Mouse (Mus musculus): Measurements from ENCODE around the gene Rsad2. TPM values are rescaled to one million over a fixed set of nuclear protein-coding genes. Genes with fewer than 3 reads are reported as not detected.

The Rsad2 gene
- polyA plus RNA-seq, 1 experiment from 2014 or later = 0.15 TPM

GRCm38 (mm10) chr12:26471376-26471775, 15.1 kb upstream of the Rsad2 start:
- no peak overlapping the region for H3K4me3 ChIP-seq (replicated peaks)
- WGBS = 72% methylated on average over 3 of the region's 3 CpGs
- no peak for ATAC-seq

GRCm38 (mm10) chr12:26470042-26470409, 13.8 kb upstream of the Rsad2 start:
- peak overlapping the region; percentile 98 for H3K4me2 ChIP-seq (replicated peaks)
- 29% methylated on average over 6 of the region's 6 CpGs for WGBS
- H3K27me3 ChIP-seq = 0 out of 2 replicates have a peak, but pooled peaks cover 5% of the 10 kb centered on the region
- no peaks in the 10 kb centered on the region for H3K9me3 ChIP-seq
- peak overlapping the region; percentile 69 for H3K4me3 ChIP-seq (replicated peaks)
- peak overlapping the region; percentile 92 for H3K27ac ChIP-seq
- H3K36me3 ChIP-seq = no peaks in the 10 kb centered on the region
- ATAC-seq = peak; percentile 10; the same call in 1 of the 2 replicates
- H3K9ac ChIP-seq (replicated peaks) = peak overlapping the region; percentile 93
- peaks cover 23% of the 10 kb centered on the region for H3K4me1 ChIP-seq (replicated peaks)

More at GRCm38 (mm10) chr12:26471376-26471775, 15.1 kb upstream of the Rsad2 start:
- H3K27me3 ChIP-seq = 0 out of 2 replicates have a peak, but pooled peaks cover 5% of the 10 kb centered on the region
- no peaks in the 10 kb centered on the region for H3K9me3 ChIP-seq
- no peak overlapping the region for H3K4me2 ChIP-seq (replicated peaks)
- H3K36me3 ChIP-seq = no peaks in the 10 kb centered on the region
- H3K9ac ChIP-seq (replicated peaks) = no peak overlapping the region
- peaks cover 23% of the 10 kb centered on the region for H3K4me1 ChIP-seq (replicated peaks)
- H3K27ac ChIP-seq = no peak overlapping the region

GRCm38 (mm10) chr12:26469098-26470041, 13.1 kb upstream of the Rsad2 start, which contains the start of gene Cmpk2:
TSS of gene Cmpk2 (plus strand) at chr12:26469204.
- under 1% methylated on average over 69 of the region's 69 CpGs for WGBS
- H3K27ac ChIP-seq = peak within 1 kb of the TSS; percentile 92
- peak within 1 kb of the TSS; percentile 93 for H3K9ac ChIP-seq (replicated peaks)
- peak within 1 kb of the TSS; percentile 98 for H3K4me2 ChIP-seq (replicated peaks)
- H3K27me3 ChIP-seq = 0 out of 2 replicates have a peak, but pooled peaks cover 5% of the 10 kb centered on the region
- H3K9me3 ChIP-seq = no peaks in the 10 kb centered on the region
- H3K4me1 ChIP-seq (replicated peaks) = peaks cover 23% of the 10 kb centered on the region
- H3K4me3 ChIP-seq (replicated peaks) = peak within 1 kb of the TSS; percentile 69
- ATAC-seq = peak; percentile 89
- H3K36me3 ChIP-seq = no peaks in the 10 kb centered on the region

- H3K4me1 ChIP-seq (replicated peaks) = peaks cover 15% of the 10 kb centered on the region
- H3K4me2 ChIP-seq (replicated peaks) = no peak overlapping the region
Measured at GRCm38 (mm10) chr12:26465600-26465999, 9.3 kb upstream of the Rsad2 start.

GRCm38 (mm10) chr12:26460091-26460490, 3.8 kb upstream of the Rsad2 start:
- Histone ChIP-seq H3K4me1 (replicated peaks) (peaks cover 7% of the 10 kb centered on the region), H3K27me3 (no peaks in the 10 kb centered on the region), H3K36me3 (no peaks in the 10 kb centered on the region), H3K4me2 (replicated peaks) (no peak overlapping the region), H3K9ac (replicated peaks) (no peak overlapping the region), H3K27ac (no peak overlapping the region), H3K4me3 (replicated peaks) (no peak overlapping the region), H3K9me3 (no peaks in the 10 kb centered on the region)
- ATAC-seq = no peak
- 80% methylated on average over 2 of the region's 2 CpGs for WGBS

More at GRCm38 (mm10) chr12:26465600-26465999, 9.3 kb upstream of the Rsad2 start:
- H3K27me3 ChIP-seq = no peaks in the 10 kb centered on the region
- no peaks in the 10 kb centered on the region for H3K36me3 ChIP-seq
- ATAC-seq = no peak
- no peak overlapping the region for H3K4me3 ChIP-seq (replicated peaks)
- H3K27ac ChIP-seq = no peak overlapping the region
- 73% methylated on average over 5 of the region's 5 CpGs for WGBS
- no peak overlapping the region for H3K9ac ChIP-seq (replicated peaks)
- H3K9me3 ChIP-seq = no peaks in the 10 kb centered on the region

GRCm38 (mm10) chr12:26454682-26455081, 1.6 kb downstream of the Rsad2 start:
- Histone ChIP-seq H3K36me3 (no peaks in the 10 kb centered on the region), H3K9me3 (no peaks in the 10 kb centered on the region), H3K9ac (replicated peaks) (no peak overlapping the region), H3K27me3 (no peaks in the 10 kb centered on the region), H3K4me3 (replicated peaks) (no peak overlapping the region), H3K4me2 (replicated peaks) (no peak overlapping the region), H3K27ac (no peak overlapping the region), H3K4me1 (replicated peaks) (peaks cover 7% of the 10 kb centered on the region)
- 65% methylated on average over 5 of the region's 5 CpGs for WGBS
- no peak for ATAC-seq

GRCm38 (mm10) chr12:26452951-26453350, 3.3 kb downstream of the Rsad2 start:
- H3K9ac ChIP-seq (replicated peaks) = no peak overlapping the region
- no peak overlapping the region for H3K4me2 ChIP-seq (replicated peaks)
- H3K27ac ChIP-seq = no peak overlapping the region
- ATAC-seq = no peak
- H3K36me3 ChIP-seq = no peaks in the 10 kb centered on the region
- no peaks in the 10 kb centered on the region for H3K27me3 ChIP-seq
- peaks cover 7% of the 10 kb centered on the region for H3K4me1 ChIP-seq (replicated peaks)
- no peak overlapping the region for H3K4me3 ChIP-seq (replicated peaks)
- WGBS = 82% methylated on average over 4 of the region's 4 CpGs
- no peaks in the 10 kb centered on the region for H3K9me3 ChIP-seq

GRCm38 (mm10) chr12:26451150-26451549, 5.1 kb downstream of the Rsad2 start:
- 48% methylated on average over 1 of the region's 1 CpGs for WGBS
- no peak overlapping the region for H3K27ac ChIP-seq

GRCm38 (mm10) chr12:26449483-26449882, 6.8 kb downstream of the Rsad2 start:
- H3K36me3 ChIP-seq = no peaks in the 10 kb centered on the region
- H3K4me3 ChIP-seq (replicated peaks) = no peak overlapping the region
- no peak overlapping the region for H3K27ac ChIP-seq
- WGBS = 98% methylated on average over 2 of the region's 2 CpGs
- H3K9me3 ChIP-seq = no peaks in the 10 kb centered on the region
- no peaks in the 10 kb centered on the region for H3K27me3 ChIP-seq
- H3K4me2 ChIP-seq (replicated peaks) = no peak overlapping the region
- ATAC-seq = no peak
- no peak overlapping the region for H3K9ac ChIP-seq (replicated peaks)
- H3K4me1 ChIP-seq (replicated peaks) = no peaks in the 10 kb centered on the region

More at GRCm38 (mm10) chr12:26451150-26451549, 5.1 kb downstream of the Rsad2 start:
- ATAC-seq = no peak
- Histone ChIP-seq H3K4me1 (replicated peaks) (peaks cover 5% of the 10 kb centered on the region), H3K4me2 (replicated peaks) (no peak overlapping the region), H3K4me3 (replicated peaks) (no peak overlapping the region), H3K9ac (replicated peaks) (no peak overlapping the region), H3K9me3 (no peaks in the 10 kb centered on the region), H3K27me3 (no peaks in the 10 kb centered on the region), H3K36me3 (no peaks in the 10 kb centered on the region)

- H3K9me3 ChIP-seq = no peaks in the 10 kb centered on the region
- no peaks in the 10 kb centered on the region for H3K27me3 ChIP-seq
- ATAC-seq = no peak
- no peak overlapping the region for H3K4me2 ChIP-seq (replicated peaks)
- H3K36me3 ChIP-seq = no peaks in the 10 kb centered on the region
- H3K27ac ChIP-seq = no peak overlapping the region
- H3K9ac ChIP-seq (replicated peaks) = no peak overlapping the region
- 83% methylated on average over 4 of the region's 4 CpGs for WGBS
- no peaks in the 10 kb centered on the region for H3K4me1 ChIP-seq (replicated peaks)
- H3K4me3 ChIP-seq (replicated peaks) = no peak overlapping the region
Measured at GRCm38 (mm10) chr12:26446377-26447045, 9.7 kb downstream of the Rsad2 start.

- no peaks in the 10 kb centered on the region for H3K4me1 ChIP-seq (replicated peaks)
- no peak overlapping the region for H3K4me2 ChIP-seq (replicated peaks)
- no peaks in the 10 kb centered on the region for H3K27me3 ChIP-seq
- H3K36me3 ChIP-seq = no peaks in the 10 kb centered on the region
- no peaks in the 10 kb centered on the region for H3K9me3 ChIP-seq
- 93% methylated on average over 2 of the region's 2 CpGs for WGBS
- H3K27ac ChIP-seq = no peak overlapping the region
- no peak for ATAC-seq
- no peak overlapping the region for H3K4me3 ChIP-seq (replicated peaks)
- no peak overlapping the region for H3K9ac ChIP-seq (replicated peaks)
Measured at GRCm38 (mm10) chr12:26444511-26444910, 11.7 kb downstream of the Rsad2 start.

GRCm38 (mm10) chr12:26444054-26444453, 12.2 kb downstream of the Rsad2 start:
- WGBS = 4% methylated on average over 2 of the region's 2 CpGs
- H3K27ac ChIP-seq = no peak overlapping the region

More at GRCm38 (mm10) chr12:26444054-26444453, 12.2 kb downstream of the Rsad2 start:
- Histone ChIP-seq H3K4me3 (replicated peaks) (no peak overlapping the region), H3K27me3 (no peaks in the 10 kb centered on the region), H3K4me2 (replicated peaks) (no peak overlapping the region), H3K36me3 (no peaks in the 10 kb centered on the region), H3K9me3 (no peaks in the 10 kb centered on the region), H3K9ac (replicated peaks) (no peak overlapping the region), H3K4me1 (replicated peaks) (no peaks in the 10 kb centered on the region)
- ATAC-seq = no peak
